Mouse (Mus musculus): ENCODE data around the gene Vav2. TPM values are rescaled to one million over a fixed set of nuclear protein-coding genes. Genes with fewer than 3 reads are reported as not detected.

Gene Vav2
- polyA plus RNA-seq, 1 experiment: 24.6 TPM

DNA sequence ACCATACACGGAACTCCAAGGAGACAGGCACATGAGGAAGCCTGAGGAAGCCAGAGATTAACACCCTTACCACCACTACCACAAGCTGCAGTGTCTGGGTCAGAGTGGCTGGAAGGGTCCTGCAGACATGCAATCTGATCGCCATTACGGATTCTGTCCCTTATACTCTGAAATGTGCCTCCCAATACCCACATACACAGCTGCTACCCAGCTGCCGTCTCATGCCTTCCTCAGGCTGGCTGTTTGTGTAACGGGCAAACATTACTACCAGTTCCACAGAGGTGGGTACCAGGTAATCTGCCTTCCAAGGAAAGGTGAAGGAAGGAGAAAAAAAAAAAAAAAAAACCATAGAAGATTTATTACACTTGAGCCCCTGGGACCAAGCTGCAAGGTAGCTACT is 110.7 kb downstream of the Vav2 start:
- TF ChIP-seq POLR2A (IDR thresholded peaks at IDR 0.05; ENCODE audit: insufficient read depth, low read length) (no peak), CTCF (IDR thresholded peaks at IDR 0.05; ENCODE audit: low read depth, low read length) (no peak), EP300 (IDR thresholded peaks at IDR 0.05; ENCODE audit: insufficient read depth, low read depth, low read length) (no peak)
- H3K36me3 ChIP-seq (ENCODE audit: control insufficient read depth, insufficient read depth, low read length, poor library complexity, severe bottlenecking): no peaks in the 10 kb centered on the region
- H3K9me3 ChIP-seq (replicated peaks; ENCODE audit: control insufficient read depth, insufficient read depth, low read length, poor library complexity, severe bottlenecking): no peaks in the 10 kb centered on the region
- no peaks in the 10 kb centered on the region for H3K27me3 ChIP-seq (ENCODE audit: control insufficient read depth, insufficient read depth, low read length, poor library complexity, severe bottlenecking)
- peaks cover 2% of the 10 kb centered on the region for H3K4me1 ChIP-seq (ENCODE audit: control insufficient read depth, insufficient read depth, low read length)
- no peak overlapping the region for H3K9ac ChIP-seq (ENCODE audit: low read depth, poor library complexity, severe bottlenecking)
- no peak overlapping the region for H3K27ac ChIP-seq (ENCODE audit: insufficient read depth, low read length)
- no peak overlapping the region for H3K4me3 ChIP-seq (ENCODE audit: low read depth, low read length)

- H3K4me3 ChIP-seq (ENCODE audit: low read depth, low read length): no peak overlapping the region
- H3K36me3 ChIP-seq (ENCODE audit: control insufficient read depth, insufficient read depth, low read length, poor library complexity, severe bottlenecking): no peaks in the 10 kb centered on the region
- H3K9me3 ChIP-seq (replicated peaks; ENCODE audit: control insufficient read depth, insufficient read depth, low read length, poor library complexity, severe bottlenecking): no peaks in the 10 kb centered on the region
- H3K9ac ChIP-seq (ENCODE audit: low read depth, poor library complexity, severe bottlenecking): no peak overlapping the region
- H3K27ac ChIP-seq (ENCODE audit: insufficient read depth, low read length): no peak overlapping the region
- TF ChIP-seq EP300 (IDR thresholded peaks at IDR 0.05; ENCODE audit: insufficient read depth, low read depth, low read length): no peak
- no peak for TF ChIP-seq POLR2A (IDR thresholded peaks at IDR 0.05; ENCODE audit: insufficient read depth, low read length)
- no peak for TF ChIP-seq CTCF (IDR thresholded peaks at IDR 0.05; ENCODE audit: low read depth, low read length)
- no peaks in the 10 kb centered on the region for H3K27me3 ChIP-seq (ENCODE audit: control insufficient read depth, insufficient read depth, low read length, poor library complexity, severe bottlenecking)
- H3K4me1 ChIP-seq (ENCODE audit: control insufficient read depth, insufficient read depth, low read length): no peaks in the 10 kb centered on the region
These were observed 112.6 kb downstream of the Vav2 start for GRCm38 (mm10) chr2:27314269-27314668.

GRCm38 (mm10) chr2:27312500-27312899 is 114.3 kb downstream of the Vav2 start:
- TF ChIP-seq POLR2A (IDR thresholded peaks at IDR 0.05; ENCODE audit: insufficient read depth, low read length) (no peak), EP300 (IDR thresholded peaks at IDR 0.05; ENCODE audit: insufficient read depth, low read depth, low read length) (no peak), CTCF (IDR thresholded peaks at IDR 0.05; ENCODE audit: low read depth, low read length) (no peak)
- Histone ChIP-seq H3K27me3 (ENCODE audit: control insufficient read depth, insufficient read depth, low read length, poor library complexity, severe bottlenecking) (no peaks in the 10 kb centered on the region), H3K9ac (ENCODE audit: low read depth, poor library complexity, severe bottlenecking) (no peak overlapping the region), H3K4me3 (ENCODE audit: low read depth, low read length) (no peak overlapping the region), H3K36me3 (ENCODE audit: control insufficient read depth, insufficient read depth, low read length, poor library complexity, severe bottlenecking) (no peaks in the 10 kb centered on the region), H3K27ac (ENCODE audit: insufficient read depth, low read length) (no peak overlapping the region), H3K4me1 (ENCODE audit: control insufficient read depth, insufficient read depth, low read length) (no peaks in the 10 kb centered on the region), H3K9me3 (replicated peaks; ENCODE audit: control insufficient read depth, insufficient read depth, low read length, poor library complexity, severe bottlenecking) (no peaks in the 10 kb centered on the region)

GRCm38 (mm10) chr2:27311606-27312005 is 115.2 kb downstream of the Vav2 start:
- Histone ChIP-seq H3K27ac (ENCODE audit: insufficient read depth, low read length) (no peak overlapping the region), H3K27me3 (ENCODE audit: control insufficient read depth, insufficient read depth, low read length, poor library complexity, severe bottlenecking) (no peaks in the 10 kb centered on the region), H3K4me1 (ENCODE audit: control insufficient read depth, insufficient read depth, low read length) (no peaks in the 10 kb centered on the region), H3K4me3 (ENCODE audit: low read depth, low read length) (no peak overlapping the region), H3K36me3 (ENCODE audit: control insufficient read depth, insufficient read depth, low read length, poor library complexity, severe bottlenecking) (no peaks in the 10 kb centered on the region), H3K9ac (ENCODE audit: low read depth, poor library complexity, severe bottlenecking) (no peak overlapping the region), H3K9me3 (replicated peaks; ENCODE audit: control insufficient read depth, insufficient read depth, low read length, poor library complexity, severe bottlenecking) (no peaks in the 10 kb centered on the region)
- TF ChIP-seq CTCF (IDR thresholded peaks at IDR 0.05; ENCODE audit: low read depth, low read length) (no peak), POLR2A (IDR thresholded peaks at IDR 0.05; ENCODE audit: insufficient read depth, low read length) (no peak), EP300 (IDR thresholded peaks at IDR 0.05; ENCODE audit: insufficient read depth, low read depth, low read length) (no peak)

GRCm38 (mm10) chr2:27310908-27311307 is 115.9 kb downstream of the Vav2 start:
- H3K27me3 ChIP-seq (ENCODE audit: control insufficient read depth, insufficient read depth, low read length, poor library complexity, severe bottlenecking): no peaks in the 10 kb centered on the region
- no peaks in the 10 kb centered on the region for H3K4me1 ChIP-seq (ENCODE audit: control insufficient read depth, insufficient read depth, low read length)
- no peak overlapping the region for H3K27ac ChIP-seq (ENCODE audit: insufficient read depth, low read length)
- H3K36me3 ChIP-seq (ENCODE audit: control insufficient read depth, insufficient read depth, low read length, poor library complexity, severe bottlenecking): no peaks in the 10 kb centered on the region
- H3K4me3 ChIP-seq (ENCODE audit: low read depth, low read length): no peak overlapping the region
- no peak overlapping the region for H3K9ac ChIP-seq (ENCODE audit: low read depth, poor library complexity, severe bottlenecking)
- TF ChIP-seq CTCF (IDR thresholded peaks at IDR 0.05; ENCODE audit: low read depth, low read length) (no peak), POLR2A (IDR thresholded peaks at IDR 0.05; ENCODE audit: insufficient read depth, low read length) (no peak), EP300 (IDR thresholded peaks at IDR 0.05; ENCODE audit: insufficient read depth, low read depth, low read length) (no peak)
- no peaks in the 10 kb centered on the region for H3K9me3 ChIP-seq (replicated peaks; ENCODE audit: control insufficient read depth, insufficient read depth, low read length, poor library complexity, severe bottlenecking)

DNA sequence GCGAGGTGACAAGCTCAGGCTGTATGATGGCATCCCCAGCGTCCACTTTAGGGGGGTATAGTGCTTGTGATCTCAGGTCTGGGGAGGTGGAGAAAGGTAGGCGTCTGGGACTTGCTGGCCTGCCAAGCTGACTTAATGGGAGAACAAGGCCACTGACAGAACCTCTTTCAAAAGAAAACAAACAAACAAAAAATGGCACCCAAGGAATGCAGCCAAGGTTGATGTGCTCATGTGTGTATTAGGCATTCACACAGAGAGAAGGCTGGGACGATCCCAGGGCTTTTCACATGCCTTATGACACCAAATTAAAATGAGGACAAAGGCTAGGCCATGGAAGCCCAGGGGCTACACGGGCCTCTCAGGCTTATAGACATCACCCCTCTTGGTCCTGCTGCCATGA is 116.6 kb downstream of the Vav2 start:
- H3K36me3 ChIP-seq (ENCODE audit: control insufficient read depth, insufficient read depth, low read length, poor library complexity, severe bottlenecking): no peaks in the 10 kb centered on the region
- H3K4me3 ChIP-seq (ENCODE audit: low read depth, low read length): no peak overlapping the region
- no peaks in the 10 kb centered on the region for H3K9me3 ChIP-seq (replicated peaks; ENCODE audit: control insufficient read depth, insufficient read depth, low read length, poor library complexity, severe bottlenecking)
- no peak overlapping the region for H3K27ac ChIP-seq (ENCODE audit: insufficient read depth, low read length)
- no peaks in the 10 kb centered on the region for H3K4me1 ChIP-seq (ENCODE audit: control insufficient read depth, insufficient read depth, low read length)
- no peak overlapping the region for H3K9ac ChIP-seq (ENCODE audit: low read depth, poor library complexity, severe bottlenecking)
- TF ChIP-seq CTCF (IDR thresholded peaks at IDR 0.05; ENCODE audit: low read depth, low read length): no peak
- TF ChIP-seq EP300 (IDR thresholded peaks at IDR 0.05; ENCODE audit: insufficient read depth, low read depth, low read length): no peak
- no peak for TF ChIP-seq POLR2A (IDR thresholded peaks at IDR 0.05; ENCODE audit: insufficient read depth, low read length)
- no peaks in the 10 kb centered on the region for H3K27me3 ChIP-seq (ENCODE audit: control insufficient read depth, insufficient read depth, low read length, poor library complexity, severe bottlenecking)

Data from ES-Bruce4 (cell line).